Mouse (Mus musculus) layer of hippocampus, postnatal 25 days (tissue): Measurements from ENCODE around the gene Kazn. TPM values are rescaled to one million over a fixed set of nuclear protein-coding genes. Genes with fewer than 3 reads are reported as not detected.

Experiments
- DNase-seq, 2 experiments: peaks; one replicate each; pipeline ENCODE4 v3.0.0; 2022; ENCODE audit warnings: mixed read lengths in 2 of 2, low spot score in 1 of 2; ENCODE audit errors: extremely low spot score in 1 of 2
- total RNA-seq, 2 experiments: library from RNA; stranded (reverse); gene quantifications; 2 replicates each; pipeline ENCODE4 v1.2.3; 2021

The Kazn gene
- total RNA-seq, 2 experiments from 2014 or later: 47.6 to 50.8 TPM

GRCm38 (mm10) chr4:142242750-142243383, 3.7 kb upstream of the Kazn start:
- DNase-seq: no peak

DNA sequence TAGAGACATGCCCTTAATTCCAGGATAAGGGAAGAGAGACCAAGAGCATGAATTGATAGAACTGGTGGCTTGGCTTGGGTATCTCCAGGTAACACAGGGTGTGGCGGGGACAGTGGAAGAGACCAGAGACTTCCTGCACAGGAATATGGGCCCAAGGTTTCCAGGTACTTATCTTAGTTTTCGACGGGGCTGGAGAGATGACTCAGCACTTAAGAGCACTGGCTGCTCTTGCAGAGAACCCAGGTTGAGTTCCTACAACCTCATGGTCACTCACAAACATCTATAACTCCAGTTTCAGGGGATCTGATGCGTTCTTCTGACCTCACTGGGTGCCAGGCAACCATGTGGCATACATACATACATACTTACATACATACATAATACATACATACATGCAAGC, 3.0 kb upstream of the Kazn start:
- no peak for DNase-seq

GRCm38 (mm10) chr4:142240874-142241273, 1.7 kb upstream of the Kazn start:
- no peak for DNase-seq

DNA sequence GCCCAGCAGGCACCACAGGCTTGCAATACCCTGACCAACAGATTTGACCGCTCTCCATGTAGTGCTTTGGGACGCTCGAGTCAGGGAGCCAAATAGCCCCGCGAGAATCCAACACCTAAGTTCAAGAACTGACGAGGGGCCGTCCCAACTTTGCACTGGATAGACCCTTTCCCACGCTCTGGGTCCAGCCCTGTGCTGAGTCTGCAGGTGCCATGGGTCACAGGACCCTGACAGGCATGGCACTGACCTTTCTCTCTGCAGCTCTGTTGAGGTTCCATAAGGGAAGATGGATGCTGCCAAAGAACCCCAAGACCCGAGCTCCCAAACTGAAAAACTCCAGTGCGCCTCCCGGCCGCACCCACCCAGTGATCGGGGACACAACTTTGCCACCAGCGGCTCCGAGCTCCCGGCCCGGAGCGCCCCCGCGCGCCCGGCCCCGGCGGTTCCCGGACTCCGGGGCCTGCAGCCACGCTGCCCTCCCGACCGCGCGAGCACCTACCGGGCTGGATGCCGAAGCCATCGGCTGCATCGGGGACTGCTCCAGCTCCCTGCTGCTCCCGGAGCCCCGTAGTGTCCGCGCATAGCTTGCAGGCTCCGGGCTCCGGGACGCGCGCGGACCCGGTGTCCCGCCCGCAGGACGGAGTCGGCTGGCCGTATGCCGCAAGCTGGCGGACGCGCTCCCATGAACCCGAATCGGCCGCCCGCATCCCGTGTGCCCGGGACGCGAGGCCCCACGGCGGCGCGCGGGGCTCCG, 538 bp downstream of the Kazn start:
- DNase-seq: peak; percentile 32 to 33

GRCm38 (mm10) chr4:142238041-142238440, 1.2 kb downstream of the Kazn start:
- DNase-seq: no peak

GRCm38 (mm10) chr4:142236681-142237080, 2.5 kb downstream of the Kazn start:
- DNase-seq: no peak

GRCm38 (mm10) chr4:142235426-142235825, 3.8 kb downstream of the Kazn start:
- DNase-seq: no peak

- DNase-seq: no peak
These were observed 4.4 kb downstream of the Kazn start for GRCm38 (mm10) chr4:142234828-142235227.

DNA sequence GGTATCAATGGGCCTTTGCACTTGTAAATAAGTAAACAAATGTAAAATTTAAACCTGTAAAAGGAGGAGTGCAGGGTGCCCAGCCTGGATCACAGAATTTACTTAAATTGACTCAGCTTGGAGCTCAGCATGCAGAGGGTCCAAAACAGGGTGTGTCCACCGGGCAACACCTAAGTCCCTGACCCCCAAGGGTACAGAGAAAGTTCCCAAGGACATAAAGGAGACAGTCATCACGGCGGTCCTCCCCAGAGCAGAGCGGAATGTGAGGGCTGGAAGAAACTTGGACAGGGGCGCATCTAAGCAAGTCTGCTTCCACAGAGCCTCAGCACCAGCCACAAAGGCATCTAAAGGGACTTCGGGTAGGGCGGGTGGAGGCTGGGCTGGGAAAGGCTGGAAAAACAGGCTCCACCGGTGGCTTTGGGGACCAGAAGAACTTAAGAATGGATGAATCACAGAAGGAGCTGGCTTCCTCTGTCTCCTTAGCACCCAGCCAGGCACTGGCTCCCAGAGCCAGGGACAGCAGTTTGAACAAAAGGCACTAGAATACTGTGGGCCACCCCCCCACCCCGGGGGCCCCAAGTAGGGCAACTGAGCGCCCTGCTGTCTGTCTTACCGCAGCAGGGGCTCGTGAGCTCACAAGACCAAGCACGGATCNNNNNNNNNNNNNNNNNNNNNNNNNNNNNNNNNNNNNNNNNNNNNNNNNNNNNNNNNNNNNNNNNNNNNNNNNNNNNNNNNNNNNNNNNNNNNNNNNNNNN, 10.2 kb downstream of the Kazn start:
- no peak for DNase-seq

DNA sequence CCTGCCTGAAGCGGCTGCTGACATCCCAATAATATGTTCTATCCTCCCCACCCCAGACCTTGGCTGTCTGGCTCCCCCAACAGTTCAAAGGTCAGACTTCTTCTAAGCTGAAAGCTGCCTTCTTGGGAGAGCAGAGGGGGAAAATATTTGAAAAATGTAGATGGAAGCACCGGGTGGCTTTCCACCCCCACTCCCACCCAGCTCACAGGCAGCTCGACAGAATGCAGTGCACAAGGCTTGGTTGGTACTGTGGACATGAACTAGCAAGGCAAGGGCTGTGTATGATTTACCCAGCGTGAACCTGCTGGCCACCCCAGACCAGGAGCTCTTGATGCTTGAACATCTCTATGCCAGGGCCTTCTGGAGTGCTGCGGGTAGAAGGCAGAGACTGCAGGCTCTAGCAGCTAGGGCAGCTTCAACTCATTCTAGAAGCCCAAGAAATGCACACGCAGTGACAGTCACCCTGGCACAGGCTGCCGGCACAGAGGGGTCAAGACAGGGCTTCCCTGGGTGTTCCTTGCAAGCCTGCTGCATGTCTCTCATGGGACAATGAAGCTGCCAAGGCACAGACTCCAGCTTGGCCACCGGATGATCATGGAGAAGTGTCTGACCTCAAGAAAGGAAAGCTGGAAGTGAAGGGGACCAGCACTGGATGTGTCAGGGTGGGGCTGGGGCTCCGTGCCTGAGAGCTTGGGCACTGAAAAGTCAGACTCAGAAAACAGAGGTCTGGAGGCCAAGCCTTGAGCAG, 15.1 kb downstream of the Kazn start:
- no peak for DNase-seq

GRCm38 (mm10) chr4:142222385-142222784, 16.8 kb downstream of the Kazn start:
- no peak for DNase-seq

DNA sequence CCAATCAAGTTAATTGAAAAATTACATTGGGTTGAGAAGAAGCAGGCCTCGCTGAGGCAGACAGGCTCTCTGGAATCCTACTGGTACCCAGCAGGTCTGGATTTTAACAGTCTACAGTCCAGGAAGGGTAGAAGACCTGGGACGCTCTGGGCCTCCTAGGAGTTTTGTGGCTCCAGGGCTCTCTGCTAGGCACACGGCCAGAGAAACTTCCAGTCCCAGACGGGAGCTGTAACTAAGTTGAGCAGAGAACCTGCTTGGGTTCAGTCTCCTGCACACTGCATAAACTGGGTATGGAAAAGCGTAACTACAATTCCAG, 17.5 kb downstream of the Kazn start:
- DNase-seq: no peak

- DNase-seq: no peak
These were observed 18.0 kb downstream of the Kazn start for GRCm38 (mm10) chr4:142221025-142221756.

GRCm38 (mm10) chr4:142218997-142219396, 20.2 kb downstream of the Kazn start:
- no peak for DNase-seq

GRCm38 (mm10) chr4:142217048-142217447, 22.2 kb downstream of the Kazn start:
- DNase-seq: no peak

DNA sequence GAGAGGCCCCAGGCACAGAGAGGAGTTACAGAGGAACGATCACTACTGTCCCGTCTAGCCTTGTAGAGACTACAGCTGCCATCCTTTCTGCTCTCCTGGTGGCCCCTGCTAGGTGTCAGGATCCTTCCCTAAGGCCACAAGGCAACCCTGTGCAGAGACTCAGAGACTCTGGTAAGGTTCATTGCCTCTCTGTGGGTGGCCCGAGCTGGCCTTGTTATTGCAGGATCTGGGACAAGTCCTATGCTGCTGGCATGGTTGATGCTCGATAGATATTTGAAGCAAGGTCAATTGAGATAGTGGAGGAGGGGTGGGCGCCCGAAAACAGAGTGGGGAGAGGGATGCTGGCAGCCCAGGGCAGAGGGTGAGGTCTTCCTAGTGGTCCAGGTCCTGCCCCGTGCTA, 23.4 kb downstream of the Kazn start:
- no peak for DNase-seq

DNA sequence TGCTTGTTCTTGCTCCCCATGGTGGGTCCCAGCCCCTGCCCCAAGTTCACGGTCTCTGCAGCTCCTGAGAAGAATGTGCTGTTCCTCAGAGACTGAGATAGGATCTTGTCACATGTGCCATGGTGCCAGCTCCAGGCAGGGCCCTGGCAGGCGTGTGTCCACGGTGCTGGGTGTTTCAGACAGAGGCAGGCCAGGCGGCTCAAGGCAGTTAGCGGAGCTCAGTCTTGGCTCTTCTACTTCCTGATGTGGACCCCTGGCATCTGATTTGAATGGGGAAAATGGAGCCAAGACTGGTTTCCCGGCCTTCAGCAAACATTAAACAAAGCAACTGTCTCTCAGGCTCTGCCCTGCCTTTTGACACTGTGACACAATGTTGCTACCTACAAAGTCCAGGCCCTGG, 24.7 kb downstream of the Kazn start:
- DNase-seq: no peak

DNA sequence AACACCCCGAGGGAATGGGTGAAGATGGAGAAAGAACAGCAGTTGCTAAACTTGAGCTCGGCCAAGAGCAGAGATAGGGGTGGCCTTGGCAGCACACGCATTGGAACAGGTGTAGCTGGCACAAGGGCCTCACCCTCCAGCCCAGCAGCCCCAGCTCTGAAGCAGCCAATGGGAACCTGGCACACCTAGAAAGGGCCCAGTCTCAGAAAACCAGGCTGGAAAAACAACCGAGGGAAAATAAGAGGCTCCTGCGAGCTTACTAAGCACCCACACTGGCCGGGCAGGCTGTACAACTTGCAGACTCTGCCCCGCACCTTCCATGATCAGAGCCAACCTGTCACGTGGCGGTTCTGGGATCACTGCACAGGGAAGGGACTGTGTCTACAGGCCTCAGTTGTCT, 26.8 kb downstream of the Kazn start:
- DNase-seq: no peak

GRCm38 (mm10) chr4:142209884-142210283, 29.3 kb downstream of the Kazn start:
- no peak for DNase-seq

DNA sequence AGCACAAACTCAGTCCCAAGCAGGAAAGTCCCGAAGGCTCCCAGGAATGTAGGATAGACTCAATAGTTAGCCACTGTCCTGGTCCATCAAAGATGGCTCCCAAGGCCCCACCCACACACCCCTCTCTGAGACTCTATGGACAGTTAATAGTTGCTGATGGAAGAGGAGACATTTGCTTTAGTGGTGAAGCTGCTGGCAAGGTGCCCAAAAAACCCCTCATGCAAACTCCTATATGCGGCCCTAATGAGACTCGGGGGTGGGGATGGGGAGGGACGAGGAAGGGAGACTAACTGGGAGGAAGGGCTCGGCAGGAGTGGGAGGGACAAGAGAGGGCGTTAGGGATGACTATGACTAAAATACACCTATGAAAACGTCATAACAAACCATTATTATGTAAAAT, 29.7 kb downstream of the Kazn start:
- no peak for DNase-seq
